ENCODE assay signal across 10 mouse cellular contexts in genomic region chr2:152092927-152093326, GRCm38 (mm10). TPM values are rescaled to one million over a fixed set of nuclear protein-coding genes. Genes with fewer than 3 reads are reported as not detected.
A peak's percentile ranks its signal among the peaks of the same experiment; 100 is the strongest.
DNase-seq lines count a peak whose midpoint lies in the region; ATAC-seq and TF ChIP-seq lines count a peak whose summit lies in the region.
"Had no signal": no experiment of that assay in that cellular context is flagged by ENCODE, and none has a peak within 500 bp of the region (broad histone marks: within the 10 kb centered on the region; RNA-seq: fewer than 3 reads in every experiment).

No protein-coding gene starts in this region.

- peak overlapping the region; percentile 58 for H3K4me2 ChIP-seq in kidney, embryonic 16.5 days (replicated peaks; ENCODE audit: low read depth, low read length)
- peak overlapping the region; percentile 71 for H3K4me2 ChIP-seq in embryonic facial prominence, embryonic 15.5 days (replicated peaks)
- H3K4me2 ChIP-seq in intestine, postnatal 0 days (replicated peaks; ENCODE audit: low read depth): peak overlapping the region; percentile 66
- peak overlapping the region; percentile 42 for H3K4me2 ChIP-seq in neural tube, embryonic 11.5 days (ENCODE audit: low read depth)

- H3K4me1 ChIP-seq in kidney, embryonic 16.5 days (ENCODE audit: insufficient read depth, low read length): peaks cover 15% of the 10 kb centered on the region
- no peaks in the 10 kb centered on the region for H3K4me1 ChIP-seq in kidney, adult 2 months (ENCODE audit: control insufficient read depth, insufficient read depth, low read length)
- H3K4me1 ChIP-seq in embryonic facial prominence, embryonic 15.5 days: peaks cover 18% of the 10 kb centered on the region
- H3K4me1 ChIP-seq in intestine, postnatal 0 days (replicated peaks; ENCODE audit: control insufficient read depth, insufficient read depth, low read length): no peaks in the 10 kb centered on the region
- H3K4me1 ChIP-seq in neural tube, embryonic 11.5 days (ENCODE audit: control insufficient read depth, insufficient read depth, low read length): peaks cover 8% of the 10 kb centered on the region

- TF ChIP-seq CTCF in kidney, adult 2 months (conservative IDR thresholded peaks at IDR 0.05; ENCODE audit: insufficient read depth, insufficient read length, low read depth, low read length): no peak
- TF ChIP-seq CTCF in intestine, postnatal 0 days (IDR thresholded peaks at IDR 0.05; ENCODE audit: low read depth): peak; percentile 24; the same call in 1 of the 2 replicates

- DNase-seq in kidney, adult 2 months: no peak
- peak; percentile 50 for DNase-seq in neural tube, embryonic 11.5 days (ENCODE audit: low spot score)
- no peak for DNase-seq in cerebellum, postnatal 25 days
- no peak for DNase-seq in adrenal gland, adult 18-20 months (ENCODE audit: low spot score in 2 of 2)
- no peak for DNase-seq in urinary bladder, postnatal 25 days (ENCODE audit: low spot score)
- DNase-seq: spleen, adult 18-20 months had no signal

- no peaks in the 10 kb centered on the region for H3K9me3 ChIP-seq in kidney, embryonic 16.5 days (ENCODE audit: low read length)
- no peaks in the 10 kb centered on the region for H3K9me3 ChIP-seq in embryonic facial prominence, embryonic 15.5 days (replicated peaks)
- H3K9me3 ChIP-seq in intestine, postnatal 0 days (ENCODE audit: control insufficient read depth): no peaks in the 10 kb centered on the region
- H3K9me3 ChIP-seq in neural tube, embryonic 11.5 days (ENCODE audit: control insufficient read depth, low read length): no peaks in the 10 kb centered on the region

- 3% methylated on average over 42 of the region's 45 CpGs for WGBS in kidney, embryonic 16.5 days
- WGBS in kidney, adult 2 months: 3% methylated on average over 41 of the region's 45 CpGs
- 4% methylated on average over 45 of the region's 45 CpGs for WGBS in embryonic facial prominence, embryonic 15.5 days
- 8% methylated on average over 45 of the region's 45 CpGs for WGBS in intestine, postnatal 0 days
- 7% methylated on average over 33 of the region's 45 CpGs for WGBS in neural tube, embryonic 11.5 days

- peak overlapping the region; percentile 41 for H3K4me3 ChIP-seq in kidney, embryonic 16.5 days (ENCODE audit: low read length)
- H3K4me3 ChIP-seq in kidney, adult 2 months (ENCODE audit: insufficient read depth, low read depth, low read length): no peak overlapping the region
- peak overlapping the region; percentile 47 for H3K4me3 ChIP-seq in embryonic facial prominence, embryonic 15.5 days (replicated peaks)
- H3K4me3 ChIP-seq in intestine, postnatal 0 days (ENCODE audit: low read depth, low read length): peak overlapping the region; percentile 37
- H3K4me3 ChIP-seq in neural tube, embryonic 11.5 days (ENCODE audit: low read depth, low read length): peak overlapping the region; percentile 35

- no peak overlapping the region for H3K9ac ChIP-seq in kidney, embryonic 16.5 days (replicated peaks; ENCODE audit: low read length)
- no peak overlapping the region for H3K9ac ChIP-seq in embryonic facial prominence, embryonic 15.5 days
- no peak overlapping the region for H3K9ac ChIP-seq in intestine, postnatal 0 days (ENCODE audit: low read depth, low read length)
- H3K9ac ChIP-seq in neural tube, embryonic 11.5 days (ENCODE audit: low read length): peak overlapping the region; percentile 32; the same call in 1 of the 2 replicates

- no peaks in the 10 kb centered on the region for H3K36me3 ChIP-seq in kidney, embryonic 16.5 days (ENCODE audit: insufficient read depth, low read length)
- no peaks in the 10 kb centered on the region for H3K36me3 ChIP-seq in kidney, adult 2 months (ENCODE audit: control insufficient read depth, insufficient read depth, low read length)
- H3K36me3 ChIP-seq in embryonic facial prominence, embryonic 15.5 days: no peaks in the 10 kb centered on the region
- H3K36me3 ChIP-seq in intestine, postnatal 0 days (ENCODE audit: control insufficient read depth, insufficient read depth): no peaks in the 10 kb centered on the region
- no peaks in the 10 kb centered on the region for H3K36me3 ChIP-seq in neural tube, embryonic 11.5 days (ENCODE audit: control insufficient read depth, insufficient read depth, low read length)

- no peak for TF ChIP-seq POLR2A in kidney, adult 2 months (IDR thresholded peaks at IDR 0.05; ENCODE audit: low read depth, low read length)

- no peak for ATAC-seq in kidney, embryonic 16.5 days (ENCODE audit: low FRiP score, low TSS enrichment)
- ATAC-seq in embryonic facial prominence, embryonic 15.5 days (ENCODE audit: insufficient number of reproducible peaks, low FRiP score, low TSS enrichment, low read depth): no peak
- ATAC-seq in intestine, postnatal 0 days: no peak
- ATAC-seq in neural tube, embryonic 11.5 days (ENCODE audit: insufficient read depth, low FRiP score, low TSS enrichment): no peak

- no peak overlapping the region for H3K27ac ChIP-seq in kidney, embryonic 16.5 days (ENCODE audit: low read length)
- H3K27ac ChIP-seq in kidney, adult 2 months (ENCODE audit: insufficient read depth, low read depth, low read length): no peak overlapping the region
- no peak overlapping the region for H3K27ac ChIP-seq in embryonic facial prominence, embryonic 15.5 days (replicated peaks)
- H3K27ac ChIP-seq in intestine, postnatal 0 days (ENCODE audit: low read depth, low read length): no peak overlapping the region
- H3K27ac ChIP-seq in neural tube, embryonic 11.5 days (ENCODE audit: low read depth, low read length): 0 out of 2 replicates have a peak overlapping the region, but pooled peaks have one; percentile 30

- H3K27me3 ChIP-seq in kidney, embryonic 16.5 days (ENCODE audit: insufficient read depth, low read length): peaks cover 68% of the 10 kb centered on the region
- H3K27me3 ChIP-seq in kidney, adult 2 months (replicated peaks; ENCODE audit: control insufficient read depth, insufficient read depth, low read length): no peaks in the 10 kb centered on the region; the same call in 1 of the 2 replicates
- peaks cover 86% of the 10 kb centered on the region for H3K27me3 ChIP-seq in embryonic facial prominence, embryonic 15.5 days
- peaks cover 55% of the 10 kb centered on the region for H3K27me3 ChIP-seq in intestine, postnatal 0 days (replicated peaks; ENCODE audit: control insufficient read depth, insufficient read depth, low read length)
- H3K27me3 ChIP-seq in neural tube, embryonic 11.5 days (ENCODE audit: control insufficient read depth, insufficient read depth, low read length): peaks cover 27% of the 10 kb centered on the region

RNA-seq across cellular contexts. Expression of gene Scrt2, which starts 11.6 kb away (rescaled TPM):
- polyA plus RNA-seq in kidney, embryonic 16.5 days (2015; fragmentation: Nextera tagmentation; extraction: Ambion mirVana): not detected in 2 replicates
- not detected in 2 replicates for polyA plus RNA-seq in kidney, adult 2 months (2012; rRNA removed)
- 0.09 TPM in 1 of 2 replicates, not detected in the other for polyA plus RNA-seq in embryonic facial prominence, embryonic 15.5 days (2015; fragmentation: Nextera tagmentation; extraction: Ambion mirVana)
- not detected in 2 replicates for polyA plus RNA-seq in intestine, postnatal 0 days (2015; fragmentation: Nextera tagmentation; extraction: Ambion mirVana)
- 23.0 and 25.1 TPM in 2 replicates for polyA plus RNA-seq in neural tube, embryonic 11.5 days (2014; fragmentation: Nextera tagmentation; extraction: Ambion mirVana)
- under 1 TPM; 0.36 to 0.58 TPM for total RNA-seq in adrenal gland, adult 18-20 months (2021)
- total RNA-seq: liver, adult 2 months had no signal
- polyA plus RNA-seq: liver, adult 2 months had no signal

RNA-seq across cellular contexts. Expression of gene Srxn1, which starts 12.4 kb away (rescaled TPM):
- polyA plus RNA-seq in kidney, embryonic 16.5 days (2015; fragmentation: Nextera tagmentation; extraction: Ambion mirVana): 16.1 and 17.9 TPM in 2 replicates
- polyA plus RNA-seq in kidney, adult 2 months (2012; rRNA removed): 113 and 135 TPM in 2 replicates
- 11.0 and 11.5 TPM in 2 replicates for polyA plus RNA-seq in embryonic facial prominence, embryonic 15.5 days (2015; fragmentation: Nextera tagmentation; extraction: Ambion mirVana)
- polyA plus RNA-seq in intestine, postnatal 0 days (2015; fragmentation: Nextera tagmentation; extraction: Ambion mirVana): 102 and 104 TPM in 2 replicates
- 17.5 and 18.8 TPM in 2 replicates for polyA plus RNA-seq in neural tube, embryonic 11.5 days (2014; fragmentation: Nextera tagmentation; extraction: Ambion mirVana)
- 100 to 1,000 TPM; 547 to 673 TPM for total RNA-seq in adrenal gland, adult 18-20 months (2021)

RNA-seq across cellular contexts. Expression of gene Tcf15, which starts 50.4 kb away (rescaled TPM):
- polyA plus RNA-seq in kidney, embryonic 16.5 days (2015; fragmentation: Nextera tagmentation; extraction: Ambion mirVana): 10.0 and 10.4 TPM in 2 replicates
- 2.9 and 4.6 TPM in 2 replicates for polyA plus RNA-seq in kidney, adult 2 months (2012; rRNA removed)
- 5.5 and 6.5 TPM in 2 replicates for polyA plus RNA-seq in embryonic facial prominence, embryonic 15.5 days (2015; fragmentation: Nextera tagmentation; extraction: Ambion mirVana)
- polyA plus RNA-seq in intestine, postnatal 0 days (2015; fragmentation: Nextera tagmentation; extraction: Ambion mirVana): 3.2 and 4.5 TPM in 2 replicates
- 40.9 and 41.0 TPM in 2 replicates for polyA plus RNA-seq in neural tube, embryonic 11.5 days (2014; fragmentation: Nextera tagmentation; extraction: Ambion mirVana)
- 1 to 10 TPM; 1.9 to 4.3 TPM for total RNA-seq in adrenal gland, adult 18-20 months (2021)
- total RNA-seq: liver, adult 2 months had no signal
- polyA plus RNA-seq: liver, adult 2 months had no signal

Comparison
In these comparisons a context has a peak if more than half of its experiments do, and no peak if none do; other contexts are left out.
1. RNA of gene Scrt2, which starts 11.6 kb away (polyA plus RNA-seq): 23.0 to 25.1 TPM in neural tube, embryonic 11.5 days; 0.09 TPM in embryonic facial prominence, embryonic 15.5 days, not detected in intestine, postnatal 0 days, not detected in kidney, embryonic 16.5 days and not detected in kidney, adult 2 months; every median in the first group is over 10 times any median in the second.
2. Peak in every context shown above with its lines, with median percentiles within 50 percentile points of each other: H3K4me2 ChIP-seq.